Mouse (Mus musculus) liver, embryonic 12.5 days (tissue): ENCODE measurements around the gene Krt75. TPM values are rescaled to one million over a fixed set of nuclear protein-coding genes. Genes with fewer than 3 reads are reported as not detected.

ENCODE experiments used
- microRNA-seq: library from miRNA; unstranded; fragments of <30 nt; microRNA quantifications from one replicate; pipeline ENCODE4, GENCODE M21; 2017
- polyA plus RNA-seq: library from polyadenylated mRNA; unstranded; fragments of >200 nt; fragmentation: Nextera tagmentation; extraction: Ambion mirVana; gene quantifications from 2 replicates; pipeline ENCODE4 v1.2.1, GENCODE M21; 2016

Gene Krt75
- polyA plus RNA-seq, 1 experiment from 2014 or later: not detected

Small RNA genes lying within 50 kb of the gene (microRNA-seq; reads per million reads assigned to microRNA genes)
- gene Gm44393 (not detected), gene Gm44460 (not detected)

Other genes starting within 250 kb of the Krt75 start
- 0.11 and 0.16 TPM in 2 replicates for gene Krt80, start 203.7 kb downstream of the Krt75 start, polyA plus RNA-seq
- gene Krt7, start 162.9 kb downstream of the Krt75 start, polyA plus RNA-seq: 6.0 and 6.1 TPM in 2 replicates
- gene Krt87, start 135.1 kb downstream of the Krt75 start, polyA plus RNA-seq: not detected in 2 replicates
- not detected in 2 replicates for gene Krt88, start 126.2 kb downstream of the Krt75 start, polyA plus RNA-seq
- gene Krt81, start 110.2 kb downstream of the Krt75 start, polyA plus RNA-seq: not detected in 2 replicates
- not detected in 2 replicates for gene Krt86, start 100.4 kb downstream of the Krt75 start, polyA plus RNA-seq
- not detected in 2 replicates for gene Krt83, start 82.4 kb downstream of the Krt75 start, polyA plus RNA-seq
- gene Gm49425, start 56.6 kb downstream of the Krt75 start, polyA plus RNA-seq: not detected in 2 replicates
- gene Krt84, start 41.1 kb downstream of the Krt75 start, polyA plus RNA-seq: not detected in 2 replicates
- gene Krt82, start 23.2 kb downstream of the Krt75 start, polyA plus RNA-seq: not detected in 2 replicates
- gene Krt90, start 11.0 kb downstream of the Krt75 start, polyA plus RNA-seq: not detected in 2 replicates
- gene Gm5414, start 54.3 kb upstream of the Krt75 start, polyA plus RNA-seq: not detected in 2 replicates
- gene Gm5478, start 73.5 kb upstream of the Krt75 start, polyA plus RNA-seq: not detected in 2 replicates
- gene Krt6b, start 106.4 kb upstream of the Krt75 start, polyA plus RNA-seq: not detected in 2 replicates
- gene Krt6a, start 120.4 kb upstream of the Krt75 start, polyA plus RNA-seq: not detected in 2 replicates
- gene Krt5, start 139.0 kb upstream of the Krt75 start, polyA plus RNA-seq: 0.08 and 0.38 TPM in 2 replicates
- gene Krt71, start 169.2 kb upstream of the Krt75 start, polyA plus RNA-seq: not detected in 2 replicates
- not detected in 2 replicates for gene Krt72, start 212.6 kb upstream of the Krt75 start, polyA plus RNA-seq
- not detected in 2 replicates for gene Krt73, start 228.4 kb upstream of the Krt75 start, polyA plus RNA-seq
- not detected in 2 replicates for gene Krt2, start 244.3 kb upstream of the Krt75 start, polyA plus RNA-seq